Mouse (Mus musculus) forebrain, embryonic 14.5 days (tissue): ENCODE measurements at regions not wholly inside any gene's neighbourhood (a gene's known extent, or its start where the extent isn't known, plus 50 kb on each side); places are given as distances from the start of the nearest gene placed in this dataset.

ENCODE experiments used
- ATAC-seq: fragments of 200-750 bp; cut with Nextera tagmentation; 2 replicates; pipeline ENCODE4 v1.8.0; 2017; ENCODE audit warnings: mild to moderate bottlenecking, moderate library complexity
- DNase-seq: peaks from one replicate; pipeline ENCODE4 v3.0.0-alpha.2; 2015; ENCODE audit warnings: low spot score
- H3K27ac ChIP-seq: fragments of 300-500 bp; sonication (generic); 2 replicates; pipeline ENCODE4 v1.5.1; 2014; ENCODE audit warnings: low read depth, mild to moderate bottlenecking, control low read depth, low read length, moderate library complexity
- H3K27me3 ChIP-seq: fragments of 300-500 bp; sonication (generic); replicated peaks from 2 replicates; pipeline ENCODE4 v1.6.1; 2014; ENCODE audit warnings: low read length, control low read depth, mixed read lengths; ENCODE audit not compliant: control insufficient read depth, insufficient read depth
- H3K36me3 ChIP-seq: fragments of 300-500 bp; sonication (generic); 2 replicates; pipeline ENCODE4 v1.6.1; 2014; ENCODE audit warnings: low read length, control low read depth; ENCODE audit not compliant: control insufficient read depth, insufficient read depth
- H3K4me1 ChIP-seq: fragments of 300-500 bp; sonication (generic); 2 replicates; pipeline ENCODE4 v1.6.1; 2014; ENCODE audit warnings: antibody characterized with exemption, low read length, control low read depth; ENCODE audit not compliant: control insufficient read depth, insufficient read depth
- H3K4me2 ChIP-seq: fragments of 300-500 bp; sonication (generic); 2 replicates; pipeline ENCODE4 v1.6.1; 2014; ENCODE audit warnings: mild to moderate bottlenecking, control low read depth, low read length
- H3K4me3 ChIP-seq: fragments of 300-500 bp; sonication (generic); 2 replicates; pipeline ENCODE4 v1.5.1; 2014; ENCODE audit warnings: low read depth, low read length, control low read depth
- H3K9ac ChIP-seq: fragments of 300-500 bp; sonication (generic); 2 replicates; pipeline ENCODE4 v1.6.1; 2014; ENCODE audit warnings: mild to moderate bottlenecking, low read length, control low read depth, moderate library complexity
- H3K9me3 ChIP-seq: fragments of 300-500 bp; sonication (generic); replicated peaks from 2 replicates; pipeline ENCODE4 v1.6.1; 2016; ENCODE audit warnings: low read length, control low read depth, mixed read lengths; ENCODE audit not compliant: control insufficient read depth
- whole genome bisulfite sequencing: fragments of 180-500 bp; shearing (Covaris S2); extraction: QIAGEN DNeasy Blood & Tissue Kit; methylation state at CpG from one replicate; pipeline ENCODE4 v1.1.7; 2014; 5-methylcytosine and 5-hydroxymethylcytosine counted together

DNA sequence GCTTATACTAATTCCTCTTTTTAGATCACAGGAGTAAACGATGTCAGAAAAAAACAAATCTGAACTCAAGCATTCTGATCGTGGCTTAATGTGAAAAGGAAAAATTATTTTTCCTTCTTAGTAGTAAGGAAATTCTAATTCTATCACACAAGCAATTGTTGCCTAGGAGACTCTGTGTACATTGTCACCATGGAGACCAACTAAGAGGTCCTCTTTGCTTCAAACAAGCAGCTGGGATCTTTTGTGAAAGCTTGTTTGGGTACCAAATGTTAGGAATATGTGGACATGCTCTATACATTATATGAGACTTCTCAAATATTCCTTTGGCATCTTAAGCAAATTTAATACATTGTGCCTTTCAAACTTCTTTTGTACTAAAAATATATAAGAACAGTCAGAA is 345.9 kb upstream of the Atp10a start:
- no peaks in the 10 kb centered on the region for H3K9me3 ChIP-seq
- H3K4me3 ChIP-seq: no peak overlapping the region
- H3K27me3 ChIP-seq: no peaks in the 10 kb centered on the region
- WGBS: 57% methylated on average over 2 of the region's 2 CpGs
- H3K36me3 ChIP-seq: no peaks in the 10 kb centered on the region
- no peak overlapping the region for H3K27ac ChIP-seq
- no peak overlapping the region for H3K9ac ChIP-seq
- no peaks in the 10 kb centered on the region for H3K4me1 ChIP-seq
- DNase-seq (peak; percentile 54), ATAC-seq (no peak)
- no peak overlapping the region for H3K4me2 ChIP-seq

- no peak overlapping the region for H3K4me2 ChIP-seq
- no peaks in the 10 kb centered on the region for H3K36me3 ChIP-seq
- DNase-seq: no peak
- H3K27ac ChIP-seq: no peak overlapping the region
- no peaks in the 10 kb centered on the region for H3K4me1 ChIP-seq
- no peak overlapping the region for H3K9ac ChIP-seq
- WGBS: 29% methylated on average over 1 of the region's 1 CpGs
- H3K4me3 ChIP-seq: no peak overlapping the region
- H3K9me3 ChIP-seq: no peaks in the 10 kb centered on the region
- no peaks in the 10 kb centered on the region for H3K27me3 ChIP-seq
- no peak for ATAC-seq
These were observed 333.6 kb upstream of the Atp10a start for GRCm38 (mm10) chr7:58322381-58322780.

DNA sequence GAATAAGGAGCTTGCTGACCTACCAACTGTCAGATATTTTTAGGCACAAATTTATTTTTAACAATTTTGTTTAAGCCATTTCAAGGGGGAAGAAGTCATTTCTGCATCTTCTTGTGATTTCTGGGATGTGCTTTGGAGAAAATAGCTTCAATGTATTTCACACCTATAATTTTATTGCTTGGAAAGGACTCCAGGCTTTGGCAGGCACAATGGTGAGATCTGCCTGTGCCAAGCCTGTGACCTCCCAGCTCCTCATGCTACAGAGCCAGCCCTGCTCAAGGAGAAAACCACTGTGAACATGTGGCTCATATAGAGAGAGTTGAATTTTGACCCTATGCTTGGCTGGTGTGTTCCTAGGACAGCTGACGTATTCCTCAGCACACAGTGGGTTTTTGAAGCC is 288.6 kb upstream of the Atp10a start:
- 63% methylated on average over 1 of the region's 1 CpGs for WGBS
- H3K9ac ChIP-seq: no peak overlapping the region
- no peak for ATAC-seq

DNA sequence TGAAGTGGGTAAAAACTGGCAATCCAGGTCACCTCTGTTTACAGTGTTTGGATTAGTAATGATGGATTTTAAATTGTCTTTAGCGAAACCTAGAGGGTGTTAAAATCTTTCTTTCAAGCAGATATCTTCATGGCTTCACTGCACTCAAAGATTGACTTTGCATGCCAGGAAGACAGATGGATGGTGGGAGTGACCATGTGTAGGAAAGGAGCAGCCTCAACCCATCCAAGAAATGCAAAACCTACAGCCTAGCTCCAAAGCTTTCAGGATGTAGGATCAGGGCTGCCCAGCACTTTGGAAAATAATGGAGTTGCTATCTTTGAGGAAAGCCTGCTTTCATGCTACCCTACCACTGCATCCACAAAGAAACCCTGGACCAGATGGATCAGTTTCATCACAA is 272.6 kb upstream of the Atp10a start:
- no peak overlapping the region for H3K27ac ChIP-seq
- DNase-seq (no peak), ATAC-seq (no peak)
- no peaks in the 10 kb centered on the region for H3K36me3 ChIP-seq
- no peak overlapping the region for H3K4me2 ChIP-seq
- H3K4me3 ChIP-seq: no peak overlapping the region
- no peaks in the 10 kb centered on the region for H3K4me1 ChIP-seq
- WGBS: 84% methylated on average over 1 of the region's 1 CpGs
- H3K9me3 ChIP-seq: no peaks in the 10 kb centered on the region
- H3K9ac ChIP-seq: no peak overlapping the region
- H3K27me3 ChIP-seq: no peaks in the 10 kb centered on the region

More for the DNA sequence above, 288.6 kb upstream of the Atp10a start:
- no peak overlapping the region for H3K27ac ChIP-seq
- no peaks in the 10 kb centered on the region for H3K9me3 ChIP-seq
- no peak overlapping the region for H3K4me2 ChIP-seq
- no peak overlapping the region for H3K4me3 ChIP-seq
- H3K36me3 ChIP-seq: no peaks in the 10 kb centered on the region
- no peak for DNase-seq
- no peaks in the 10 kb centered on the region for H3K27me3 ChIP-seq
- no peaks in the 10 kb centered on the region for H3K4me1 ChIP-seq

GRCm38 (mm10) chr7:58388326-58388725 is 267.6 kb upstream of the Atp10a start:
- Histone ChIP-seq H3K27me3 (no peaks in the 10 kb centered on the region), H3K4me1 (no peaks in the 10 kb centered on the region), H3K27ac (no peak overlapping the region), H3K9ac (no peak overlapping the region), H3K4me2 (no peak overlapping the region), H3K4me3 (no peak overlapping the region), H3K9me3 (no peaks in the 10 kb centered on the region), H3K36me3 (no peaks in the 10 kb centered on the region)
- WGBS: 68% methylated on average over 1 of the region's 1 CpGs
- DNase-seq: no peak
- ATAC-seq: no peak

DNA sequence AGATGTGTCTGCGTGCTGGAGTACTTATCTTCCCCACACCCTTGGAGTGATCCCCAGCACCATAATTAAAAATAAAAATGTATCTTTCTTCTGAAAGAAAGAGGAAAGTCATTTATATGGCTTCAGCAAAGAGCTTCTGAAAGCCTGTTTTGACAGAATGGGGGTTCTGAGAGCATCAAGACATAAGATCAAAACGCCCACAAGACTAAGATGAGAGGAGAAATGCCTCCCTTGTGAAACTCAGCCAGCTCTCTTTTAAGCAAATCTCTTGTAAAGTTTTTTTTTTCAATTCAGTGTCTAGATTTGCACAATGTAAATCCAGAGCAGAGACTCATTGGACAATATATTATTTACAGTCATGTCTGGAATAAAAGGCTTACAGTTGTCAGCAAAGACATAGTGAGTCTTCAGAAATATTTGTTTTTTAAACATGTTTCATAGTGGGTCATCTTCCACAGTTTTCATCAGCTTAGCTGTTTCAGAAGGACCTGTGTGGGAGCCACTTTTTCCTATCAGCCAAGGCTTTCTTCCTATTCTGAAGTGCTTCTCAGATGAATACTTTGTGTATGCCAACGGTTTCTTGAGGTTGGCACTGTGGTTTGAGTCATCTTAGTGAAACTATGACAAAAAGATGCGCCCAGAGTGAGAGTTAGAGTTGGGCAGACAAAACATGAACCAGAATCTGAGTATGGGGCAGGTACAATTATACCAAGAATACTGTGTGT is 263.4 kb upstream of the Atp10a start:
- Histone ChIP-seq H3K4me2 (no peak overlapping the region), H3K27ac (no peak overlapping the region), H3K9me3 (no peaks in the 10 kb centered on the region), H3K9ac (no peak overlapping the region), H3K36me3 (no peaks in the 10 kb centered on the region), H3K27me3 (no peaks in the 10 kb centered on the region), H3K4me1 (peaks cover under 1% of the 10 kb centered on the region; the same call in 1 of the 2 replicates), H3K4me3 (no peak overlapping the region)
- no peak for DNase-seq
- WGBS: 85% methylated on average over 4 of the region's 4 CpGs
- no peak for ATAC-seq

DNA sequence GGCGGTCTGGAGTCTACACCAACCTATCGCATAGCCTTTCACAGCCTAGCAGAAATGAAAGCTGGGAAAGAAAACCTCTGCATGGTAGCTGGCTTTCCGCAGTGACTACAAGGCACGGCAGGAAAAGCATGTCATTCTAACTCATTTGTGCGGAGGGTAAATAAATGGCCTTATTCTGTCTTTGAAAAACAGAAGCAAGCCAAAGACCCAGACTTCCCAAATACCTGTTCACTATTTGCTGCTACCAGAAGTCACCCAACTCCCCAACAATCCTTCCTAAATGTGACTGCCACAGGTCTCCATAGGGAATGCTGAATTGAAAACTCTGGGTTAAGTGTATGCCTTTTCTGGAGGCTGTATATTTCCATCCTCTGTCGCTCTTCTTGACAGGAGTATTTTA is 258.0 kb upstream of the Atp10a start:
- peak overlapping the region; percentile 38 for H3K4me3 ChIP-seq
- 4% methylated on average over 6 of the region's 6 CpGs for WGBS
- peak overlapping the region; percentile 64 for H3K9ac ChIP-seq
- ATAC-seq (0 out of 2 replicates have a peak, but pooled peaks have one; percentile 9), DNase-seq (peak; percentile 61)
- peak overlapping the region; percentile 93 for H3K27ac ChIP-seq
- H3K27me3 ChIP-seq: no peaks in the 10 kb centered on the region
- H3K4me2 ChIP-seq: peak overlapping the region; percentile 52
- H3K9me3 ChIP-seq: no peaks in the 10 kb centered on the region
- H3K4me1 ChIP-seq: peaks cover 4% of the 10 kb centered on the region; the same call in 1 of the 2 replicates
- H3K36me3 ChIP-seq: no peaks in the 10 kb centered on the region

DNA sequence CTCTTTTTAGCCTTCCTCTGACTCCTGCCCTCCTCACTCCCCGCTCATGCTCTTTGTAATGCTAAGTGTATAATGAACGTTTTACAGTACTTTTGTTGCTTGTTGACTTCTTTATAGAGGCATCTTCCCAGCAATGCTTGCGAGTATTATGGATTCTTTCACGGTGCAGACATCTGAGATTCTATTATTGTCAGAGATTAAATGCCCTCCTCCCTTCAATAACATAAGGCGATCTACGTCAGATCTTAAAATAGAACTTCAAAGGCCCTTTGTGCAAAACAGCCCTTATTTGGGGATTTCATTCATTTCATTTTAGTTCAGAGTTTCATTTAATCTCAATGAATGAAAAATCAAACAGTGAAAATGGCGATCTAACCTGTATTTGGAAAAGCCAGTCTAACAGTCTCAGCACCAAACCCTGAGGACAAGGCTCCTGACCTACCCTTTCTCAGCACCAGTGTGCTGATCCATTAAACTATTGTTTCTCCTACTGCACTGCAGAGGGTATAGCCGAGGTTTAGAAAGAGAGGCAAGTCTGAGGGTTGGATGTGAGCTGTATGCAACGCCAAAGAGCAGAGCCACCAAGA is 257.3 kb upstream of the Atp10a start:
- WGBS: under 1% methylated on average over 9 of the region's 9 CpGs
- Histone ChIP-seq H3K27ac (peak overlapping the region; percentile 93), H3K36me3 (no peaks in the 10 kb centered on the region), H3K4me3 (peak overlapping the region; percentile 38), H3K4me2 (peak overlapping the region; percentile 52), H3K9me3 (no peaks in the 10 kb centered on the region), H3K9ac (peak overlapping the region; percentile 64), H3K4me1 (peaks cover 4% of the 10 kb centered on the region; the same call in 1 of the 2 replicates), H3K27me3 (no peaks in the 10 kb centered on the region)
- DNase-seq: no peak
- peak; percentile 35 for ATAC-seq

DNA sequence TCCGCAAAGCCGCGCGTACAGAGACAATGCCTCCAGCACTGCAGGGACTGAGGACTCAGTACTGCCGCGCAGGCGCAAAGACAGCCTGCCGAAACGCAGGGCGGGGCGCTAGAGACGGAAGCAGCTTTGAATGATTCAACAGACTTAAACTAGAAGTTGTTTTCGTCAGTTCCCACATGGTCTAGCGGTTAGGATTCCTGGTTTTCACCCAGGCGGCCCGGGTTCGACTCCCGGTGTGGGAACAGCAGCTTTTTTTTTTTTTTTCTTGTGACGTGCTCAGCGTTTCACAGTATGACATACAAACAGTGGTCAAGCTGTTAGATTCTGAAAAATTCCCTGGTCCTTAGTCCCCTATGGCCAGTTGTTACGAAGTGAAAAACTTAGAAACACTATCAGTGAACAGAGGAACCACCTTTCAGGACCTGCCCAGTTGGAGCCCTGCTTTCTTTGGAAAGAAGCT is 256.8 kb upstream of the Atp10a start:
- Histone ChIP-seq H3K36me3 (no peaks in the 10 kb centered on the region), H3K4me2 (peak overlapping the region; percentile 53), H3K27ac (peak overlapping the region; percentile 93), H3K27me3 (no peaks in the 10 kb centered on the region), H3K4me3 (peak overlapping the region; percentile 38), H3K9ac (peak overlapping the region; percentile 64), H3K4me1 (peaks cover 4% of the 10 kb centered on the region; the same call in 1 of the 2 replicates), H3K9me3 (no peaks in the 10 kb centered on the region)
- peak; percentile 99 for ATAC-seq
- DNase-seq: peak; percentile 99
- WGBS: 1% methylated on average over 21 of the region's 21 CpGs
